Mouse (Mus musculus) myocyte (in vitro differentiated cells): ENCODE measurements around the gene Sec16a. TPM values are rescaled to one million over a fixed set of nuclear protein-coding genes. Genes with fewer than 3 reads are reported as not detected.

ENCODE experiments used
- H3K27me3 ChIP-seq: one replicate; pipeline ENCODE4 v1.6.1; 2011; ENCODE audit not compliant: control insufficient read depth, insufficient read depth, insufficient read length
- H3K36me3 ChIP-seq: one replicate; pipeline ENCODE4 v1.6.1; 2011; ENCODE audit not compliant: control insufficient read depth, insufficient read depth
- H3K4me2 ChIP-seq: one replicate; pipeline ENCODE4 v1.6.1; 2011; ENCODE audit warnings: low read depth, control low read depth
- H3K4me3 ChIP-seq: one replicate; pipeline ENCODE4 v1.5.1; 2011; ENCODE audit warnings: mild to moderate bottlenecking, control low read depth, moderate library complexity
- H3K79me2 ChIP-seq: one replicate; pipeline ENCODE4 v1.6.1; 2011; ENCODE audit not compliant: control insufficient read depth, insufficient read depth
- H3ac ChIP-seq: one replicate; pipeline ENCODE4 v1.6.1; 2011; ENCODE audit not compliant: control insufficient read depth, insufficient read length
- CEBPB ChIP-seq: IDR thresholded peaks from 2 replicates; pipeline ENCODE4 v1.6.1; 2011; ENCODE audit warnings: mild to moderate bottlenecking, moderate library complexity; ENCODE audit not compliant: poor library complexity, insufficient read depth, severe bottlenecking
- E2F4 ChIP-seq: IDR thresholded peaks from one replicate; pipeline ENCODE4 v1.6.1; 2011; ENCODE audit warnings: mild to moderate bottlenecking, control low read depth, moderate library complexity; ENCODE audit not compliant: insufficient read depth
- MAX ChIP-seq: IDR thresholded peaks from one replicate; pipeline ENCODE4 v1.6.1; 2011; ENCODE audit warnings: low read depth, mild to moderate bottlenecking, control low read depth
- MYOD1 ChIP-seq, 3 experiments: IDR thresholded peaks; one replicate each; pipeline ENCODE4 v1.6.1; 2011; ENCODE audit warnings: control low read depth in 2 of 3, low read depth in 2 of 3, mild to moderate bottlenecking in 2 of 3, moderate library complexity in 1 of 3; ENCODE audit not compliant: insufficient read length in 2 of 3, control insufficient read depth in 1 of 3
- MYOG ChIP-seq, 3 experiments: IDR thresholded peaks; one replicate each; pipeline ENCODE4 v1.6.1; 2011; ENCODE audit warnings: control low read depth in 2 of 3, low read depth in 2 of 3, mild to moderate bottlenecking in 2 of 3; ENCODE audit not compliant: insufficient read length in 2 of 3, control insufficient read depth in 1 of 3, insufficient read depth in 1 of 3
- POLR2A ChIP-seq: IDR thresholded peaks from one replicate; pipeline ENCODE4 v1.6.1; 2011; ENCODE audit warnings: low read depth, mild to moderate bottlenecking, control low read depth, moderate library complexity; ENCODE audit not compliant: insufficient read length
- POLR2AphosphoS2 ChIP-seq: IDR thresholded peaks from one replicate; pipeline ENCODE4 v1.6.1; 2011; ENCODE audit warnings: low read depth, control low read depth; ENCODE audit not compliant: insufficient read length
- REST ChIP-seq: IDR thresholded peaks from one replicate; pipeline ENCODE4 v1.6.1; 2011; ENCODE audit warnings: mild to moderate bottlenecking, control low read depth, moderate library complexity; ENCODE audit not compliant: insufficient read depth, insufficient read length
- SRF ChIP-seq: IDR thresholded peaks from one replicate; pipeline ENCODE4 v1.6.1; 2011; ENCODE audit warnings: low read depth; ENCODE audit not compliant: control insufficient read depth, insufficient read length
- TCF12 ChIP-seq: IDR thresholded peaks from one replicate; pipeline ENCODE4 v1.6.1; 2011; ENCODE audit warnings: mild to moderate bottlenecking, control low read depth; ENCODE audit not compliant: poor library complexity, insufficient read depth, severe bottlenecking
- TCF3 ChIP-seq: IDR thresholded peaks from one replicate; pipeline ENCODE4 v1.6.1; 2011; ENCODE audit warnings: low read depth, control low read depth; ENCODE audit not compliant: insufficient read length
- USF1 ChIP-seq: IDR thresholded peaks from one replicate; pipeline ENCODE4 v1.6.1; 2011; ENCODE audit warnings: low read depth, mild to moderate bottlenecking, control low read depth, moderate library complexity
- polyA plus RNA-seq: library from polyadenylated mRNA; unstranded; fragments of >200 nt; fragmentation: generic; extraction: Trizol; gene quantifications from one replicate; pipeline ENCODE4 v1.2.1, GENCODE M21; 2012; ENCODE audit warnings: missing spikeins

The Sec16a gene
- polyA plus RNA-seq, 1 experiment, result 31.4 TPM

GRCm38 (mm10) chr2:26364738-26365465, 80.1 kb downstream of the Sec16a start:
- no peak overlapping the region for H3ac ChIP-seq
- H3K27me3 ChIP-seq, result no peaks in the 10 kb centered on the region
- no peak overlapping the region for H3K4me2 ChIP-seq
- no peak overlapping the region for H3K4me3 ChIP-seq
- no peaks in the 10 kb centered on the region for H3K79me2 ChIP-seq
- TF ChIP-seq E2F4 (no peak), POLR2AphosphoS2 (peak; percentile 0)
- peaks cover 15% of the 10 kb centered on the region for H3K36me3 ChIP-seq

DNA sequence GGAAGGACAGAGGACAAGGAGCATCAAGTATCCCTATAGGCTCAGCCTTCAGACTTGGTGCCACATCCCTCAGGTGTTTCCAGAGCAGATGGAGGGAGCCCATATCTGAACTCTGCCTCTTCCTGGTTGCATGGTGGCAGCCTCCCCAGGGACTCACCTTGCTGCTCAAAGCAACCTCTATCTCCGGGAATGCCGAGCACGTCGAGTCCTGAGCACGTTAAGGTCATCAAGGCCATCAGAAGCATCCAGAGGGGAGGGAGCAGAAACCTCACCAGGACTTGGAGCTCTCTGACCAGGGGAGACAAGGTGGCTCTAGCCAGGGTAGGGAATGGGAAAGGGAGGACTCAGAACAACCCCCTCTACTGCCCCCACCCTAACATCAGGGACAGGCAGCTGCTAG, 81.5 kb downstream of the Sec16a start:
- H3K4me2 ChIP-seq, result no peak overlapping the region
- H3K79me2 ChIP-seq, result no peaks in the 10 kb centered on the region
- H3K27me3 ChIP-seq, result no peaks in the 10 kb centered on the region
- H3K4me3 ChIP-seq, result no peak overlapping the region
- no peak overlapping the region for H3ac ChIP-seq
- TF ChIP-seq POLR2AphosphoS2, result peak; percentile 34
- TF ChIP-seq TCF12, result no peak
- TF ChIP-seq CEBPB, result no peak
- TF ChIP-seq MYOD1 (IDR thresholded peaks at IDR 0.05; ENCODE audit: control insufficient read depth in 1 of 3, insufficient read length in 2 of 3, low read depth in 2 of 3), result no peak
- H3K36me3 ChIP-seq, result peaks cover 8% of the 10 kb centered on the region

DNA sequence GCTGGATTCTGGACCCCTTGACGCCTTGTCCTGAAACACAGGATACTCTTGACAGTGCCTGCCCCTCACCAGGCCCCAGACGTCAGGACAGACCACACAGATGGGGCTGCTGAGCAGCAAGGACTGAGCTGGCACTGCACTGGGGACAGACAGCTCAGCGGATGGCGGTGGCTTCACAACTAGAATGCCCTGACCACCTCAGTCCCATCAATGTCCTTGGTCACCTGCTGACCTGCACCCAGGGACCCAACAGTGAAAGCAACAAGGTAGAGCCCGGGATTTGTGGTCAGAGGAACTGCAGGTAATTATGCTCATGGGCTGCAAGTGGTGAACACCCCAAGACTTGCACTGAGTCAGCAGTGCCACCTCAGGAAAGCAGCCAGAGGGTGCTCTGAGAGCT, 82.0 kb downstream of the Sec16a start:
- H3K36me3 ChIP-seq, result peaks cover 8% of the 10 kb centered on the region
- H3ac ChIP-seq, result no peak overlapping the region
- H3K79me2 ChIP-seq, result no peaks in the 10 kb centered on the region
- no peaks in the 10 kb centered on the region for H3K27me3 ChIP-seq
- no peak overlapping the region for H3K4me3 ChIP-seq
- no peak overlapping the region for H3K4me2 ChIP-seq
- TF ChIP-seq POLR2AphosphoS2, result peak; percentile 38
- no peak for TF ChIP-seq SRF

DNA sequence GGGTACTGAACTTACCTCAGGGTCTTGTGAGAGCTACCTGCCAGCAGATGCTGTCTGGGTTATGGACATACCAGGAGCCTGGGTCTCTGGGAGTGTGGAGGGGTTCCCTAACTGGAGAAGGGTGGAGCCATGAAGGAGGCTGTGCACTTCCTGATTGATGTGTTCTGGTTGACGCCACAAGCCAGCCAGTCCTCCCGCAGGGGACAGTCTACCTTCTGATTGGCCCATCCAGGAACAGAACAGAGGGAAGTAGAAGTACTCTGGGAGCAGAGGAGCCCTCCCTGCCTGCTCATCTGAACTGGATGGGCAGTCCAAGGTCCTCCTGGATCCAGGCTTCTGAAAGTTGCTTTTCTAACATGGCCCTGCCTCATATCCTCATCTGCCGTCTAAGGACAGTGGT, 84.2 kb downstream of the Sec16a start, which contains the start of gene Card9:
Gene Card9, minus strand, starts transcription at position 147 of the 400 bp plus-strand sequence.
- no peak for TF ChIP-seq E2F4
- peak; percentile 15 for TF ChIP-seq POLR2AphosphoS2
- no peak within 1 kb of the TSS for H3K4me3 ChIP-seq
- no peak within 1 kb of the TSS for H3K4me2 ChIP-seq
- no peaks in the 10 kb centered on the region for H3K79me2 ChIP-seq
- no peaks in the 10 kb centered on the region for H3K36me3 ChIP-seq
- H3ac ChIP-seq, result no peak within 1 kb of the TSS
- no peaks in the 10 kb centered on the region for H3K27me3 ChIP-seq

DNA sequence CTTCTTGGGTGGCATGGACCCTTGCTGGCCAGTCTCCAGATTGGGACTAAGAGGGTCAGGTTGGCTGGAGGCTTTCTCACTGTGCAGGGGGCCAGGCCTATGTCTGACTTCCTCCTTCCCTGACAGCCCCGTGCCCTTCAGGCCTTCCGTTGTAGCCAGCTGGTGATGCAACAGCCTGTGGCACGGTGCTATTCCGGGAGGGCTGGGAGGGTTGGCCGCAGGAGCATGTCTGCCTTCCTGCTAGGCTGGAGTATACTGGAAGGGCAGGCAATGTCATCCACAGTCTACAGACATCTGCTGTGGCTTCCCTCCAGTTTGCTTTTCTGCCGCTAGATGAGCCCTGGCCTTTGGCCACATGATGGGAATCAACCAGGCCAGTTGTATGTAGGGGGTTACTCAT, 85.0 kb downstream of the Sec16a start:
- Histone ChIP-seq H3K4me2 (no peak overlapping the region), H3K27me3 (no peaks in the 10 kb centered on the region), H3K4me3 (no peak overlapping the region), H3ac (no peak overlapping the region), H3K36me3 (no peaks in the 10 kb centered on the region), H3K79me2 (no peaks in the 10 kb centered on the region)
- TF ChIP-seq MYOG (IDR thresholded peaks at IDR 0.05; ENCODE audit: control insufficient read depth in 1 of 3, insufficient read depth in 1 of 3, insufficient read length in 2 of 3, low read depth in 2 of 3) (no peak), MAX (no peak), E2F4 (no peak), SRF (no peak), REST (no peak), USF1 (no peak), POLR2A (no peak), TCF12 (no peak), CEBPB (no peak), MYOD1 (IDR thresholded peaks at IDR 0.05; ENCODE audit: control insufficient read depth in 1 of 3, insufficient read length in 2 of 3, low read depth in 2 of 3) (no peak), POLR2AphosphoS2 (no peak), TCF3 (no peak)

Other genes starting within 250 kb of the Sec16a start
- gene Lhx3, start 236.9 kb downstream of the Sec16a start, polyA plus RNA-seq, result not detected
- gene Qsox2, start 207.7 kb downstream of the Sec16a start, polyA plus RNA-seq, result 13.7 TPM
- gene Ccdc187, start 150.7 kb downstream of the Sec16a start, polyA plus RNA-seq, result 0.01 TPM
- 11.7 TPM for gene Gpsm1, start 129.7 kb downstream of the Sec16a start, polyA plus RNA-seq
- gene Dnlz, start 93.1 kb downstream of the Sec16a start, polyA plus RNA-seq, result 28.4 TPM
- gene Card9, start 84.3 kb downstream of the Sec16a start, polyA plus RNA-seq, result 0.84 TPM
- gene Snapc4, start 64.6 kb downstream of the Sec16a start, polyA plus RNA-seq, result 11.0 TPM
- gene Entr1, start 55.9 kb downstream of the Sec16a start, polyA plus RNA-seq, result 50.8 TPM
- gene Pmpca, start 55.9 kb downstream of the Sec16a start, polyA plus RNA-seq, result 111 TPM
- gene Inpp5e, start 36.0 kb downstream of the Sec16a start, polyA plus RNA-seq, result 9.3 TPM
- gene Notch1, start 71.4 kb upstream of the Sec16a start, polyA plus RNA-seq, result 16.3 TPM
- gene Egfl7, start 134.8 kb upstream of the Sec16a start, polyA plus RNA-seq, result 2.7 TPM
- gene Gm20532, start 141.4 kb upstream of the Sec16a start, polyA plus RNA-seq, result not detected
- 31.3 TPM for gene Agpat2, start 159.2 kb upstream of the Sec16a start, polyA plus RNA-seq
- gene Fam69b, start 183.2 kb upstream of the Sec16a start, polyA plus RNA-seq, result 2.6 TPM
- not detected for gene Lcn4, start 226.1 kb upstream of the Sec16a start, polyA plus RNA-seq